Mouse (Mus musculus): ENCODE results near the gene Scgb2b21. TPM values are rescaled to one million over a fixed set of nuclear protein-coding genes. Genes with fewer than 3 reads are reported as not detected.
"Not testable (repeated sequence)": the region's sequence is repeated elsewhere in the genome, so short reads cannot be mapped to it uniquely, and the experiment has no call there.

Gene Scgb2b21
- not detected in 2 replicates for total RNA-seq (2021)
- long read RNA-seq, experiment 1, result 0 reads
- long read RNA-seq, experiment 2, result 0 reads

- no peak for DNase-seq
Measured at GRCm38 (mm10) chr7:33520358-33520757, at the start of gene Scgb2b21. Scgb2b21 (minus strand) TSS chr7:33520458.

- not testable (repeated sequence) for DNase-seq
Measured at GRCm38 (mm10) chr7:33543420-33543819, 23.2 kb upstream of the Scgb2b21 start.

Other genes starting within 250 kb of the Scgb2b21 start
- gene Scgb2b19, start 240.1 kb downstream of the Scgb2b21 start, total RNA-seq (2021), result not detected in 2 replicates
- gene Scgb1b19, start 233.2 kb downstream of the Scgb2b21 start, total RNA-seq (2021), result not detected in 2 replicates
- gene Scgb2b20, start 154.1 kb downstream of the Scgb2b21 start, total RNA-seq (2021), result not detected in 2 replicates
- not detected in 2 replicates for gene Scgb1b20, start 147.2 kb downstream of the Scgb2b21 start, total RNA-seq (2021)
- gene Scgb2b24, start 218.9 kb upstream of the Scgb2b21 start, total RNA-seq (2021), result not detected in 2 replicates
- gene Scgb1b24, start 223.3 kb upstream of the Scgb2b21 start, total RNA-seq (2021), result not detected in 2 replicates